Mouse (Mus musculus) brain, embryonic 14.5 days (tissue): ENCODE measurements at regions not wholly inside any gene's neighbourhood (a gene's known extent, or its start where the extent isn't known, plus 50 kb on each side); places are given as distances from the start of the nearest gene placed in this dataset.

Source experiments
- CTCF ChIP-seq: fragments of 200-500 bp; IDR thresholded peaks from 2 replicates; pipeline ENCODE4 v1.5.1; 2012; ENCODE audit warnings: inconsistent platforms, mild to moderate bottlenecking, moderate library complexity, borderline replicate concordance; ENCODE audit not compliant: insufficient read depth, insufficient read length; ENCODE audit errors: extremely low read depth
- POLR2A ChIP-seq: fragments of 200-500 bp; IDR thresholded peaks from 2 replicates; pipeline ENCODE4 v1.6.1; 2012; ENCODE audit warnings: mild to moderate bottlenecking, inconsistent platforms, borderline replicate concordance; ENCODE audit not compliant: poor library complexity, insufficient read depth, insufficient read length, severe bottlenecking; ENCODE audit errors: extremely low read depth

GRCm38 (mm10) chr13:11025918-11026317, 665.3 kb upstream of the Chrm3 start:
- no peak for TF ChIP-seq CTCF
- no peak for TF ChIP-seq POLR2A
